Mouse (Mus musculus): ENCODE data around the gene Prmt2.

GRCm38 (mm10) chr10:76158009-76158408 lies 79.7 kb downstream of the Prmt2 start:
- TF ChIP-seq CTCF (IDR thresholded peaks at IDR 0.05; ENCODE audit: borderline replicate concordance, extremely low read depth, insufficient read depth, insufficient read length): no peak
- TF ChIP-seq POLR2A (IDR thresholded peaks at IDR 0.05; ENCODE audit: borderline replicate concordance, extremely low read depth, insufficient read depth, insufficient read length, poor library complexity, severe bottlenecking): no peak

Measured in brain, embryonic 14.5 days (tissue).